Mouse (Mus musculus): ENCODE measurements around the gene Grm5. TPM values are rescaled to one million over a fixed set of nuclear protein-coding genes. Genes with fewer than 3 reads are reported as not detected.

The Grm5 gene
- total RNA-seq (2021): 100 to 1,000 TPM; 256 to 260 TPM
- long read RNA-seq, experiment 1, partial matches to known transcripts: 34 of 36 reads
- long read RNA-seq, experiment 1, other reads (novel, unspliced or antisense): 2 of 36 reads
- long read RNA-seq, experiment 2, partial matches to known transcripts: 40 of 47 reads
- long read RNA-seq, experiment 2, other reads (novel, unspliced or antisense): 7 of 47 reads

GRCm38 (mm10) chr7:87583868-87584267, at the start of gene Grm5:
TSS of gene Grm5 (plus strand) at chr7:87584168.
- Histone ChIP-seq H3K4me3 (peak within 1 kb of the TSS; percentile 81), H3K27ac (peak within 1 kb of the TSS; percentile 97)
- no peak for TF ChIP-seq CTCF (conservative IDR thresholded peaks at IDR 0.05)
- DNase-seq (ENCODE audit: low spot score in 2 of 2): no peak

DNA sequence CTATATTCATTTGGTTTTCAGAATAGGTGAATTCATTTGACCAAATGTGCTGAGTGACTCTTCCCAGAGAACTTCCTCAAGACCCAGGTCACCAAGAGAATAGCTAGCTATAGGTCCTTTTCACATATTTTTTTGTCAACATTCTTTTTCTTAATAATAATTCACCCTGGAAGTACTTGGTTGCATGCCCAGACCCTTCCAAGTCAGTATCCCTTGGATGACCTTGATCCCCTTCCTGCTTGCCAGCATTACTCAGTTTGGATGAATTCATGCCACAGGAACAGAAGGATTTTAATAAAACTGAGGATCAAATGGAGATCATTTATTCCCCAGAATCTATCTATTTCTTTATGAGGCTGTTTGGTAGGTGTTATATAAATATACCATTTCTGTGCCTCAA, 44.9 kb upstream of the Grm5 start:
- no peak for TF ChIP-seq CTCF (conservative IDR thresholded peaks at IDR 0.05)
- no peak for DNase-seq (ENCODE audit: low spot score in 2 of 2)
- Histone ChIP-seq H3K27ac (no peak overlapping the region), H3K4me3 (no peak overlapping the region)

- no peak overlapping the region for H3K27ac ChIP-seq
- H3K4me3 ChIP-seq: no peak overlapping the region
- no peak for DNase-seq (ENCODE audit: low spot score in 2 of 2)
- TF ChIP-seq CTCF (conservative IDR thresholded peaks at IDR 0.05): no peak
Measured at GRCm38 (mm10) chr7:87565300-87565699, 18.7 kb upstream of the Grm5 start.

GRCm38 (mm10) chr7:87566476-87566875, 17.5 kb upstream of the Grm5 start:
- Histone ChIP-seq H3K4me3 (no peak overlapping the region), H3K27ac (no peak overlapping the region)
- peak in 1 of 2 experiments; percentile 28 for DNase-seq (ENCODE audit: low spot score in 2 of 2)
- peak; percentile 90 for TF ChIP-seq CTCF (conservative IDR thresholded peaks at IDR 0.05)

DNA sequence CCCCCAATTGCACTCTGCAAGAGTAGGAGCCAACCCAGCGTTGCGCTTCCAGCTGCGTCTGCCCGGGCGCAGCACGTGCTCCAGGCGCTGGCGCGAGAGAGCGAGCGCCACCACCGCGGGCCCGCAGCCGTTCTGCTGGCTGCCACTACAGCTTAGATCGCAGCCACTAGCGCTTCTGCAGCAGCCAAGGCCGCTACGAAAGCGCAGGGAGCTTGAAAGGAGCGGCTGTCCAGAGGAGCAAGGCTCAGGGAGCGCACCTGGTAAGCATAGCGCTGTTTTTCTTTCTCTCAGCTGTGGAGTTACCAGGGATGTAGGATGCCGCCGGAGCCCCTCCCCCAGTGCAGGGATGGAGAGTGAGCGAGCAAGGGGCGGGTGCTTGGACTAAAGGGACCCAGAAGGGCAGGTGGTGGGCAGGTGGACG, 323 bp downstream of the Grm5 start:
- peak overlapping the region; percentile 81 for H3K4me3 ChIP-seq
- peak overlapping the region; percentile 97 for H3K27ac ChIP-seq
- DNase-seq (ENCODE audit: low spot score in 2 of 2): peak; percentile 53
- TF ChIP-seq CTCF (conservative IDR thresholded peaks at IDR 0.05): peak; percentile 32

GRCm38 (mm10) chr7:87586271-87586937, 2.4 kb downstream of the Grm5 start:
- DNase-seq (ENCODE audit: low spot score in 2 of 2): peak; percentile 58 to 80
- peak; percentile 74 for TF ChIP-seq CTCF (conservative IDR thresholded peaks at IDR 0.05)
- H3K4me3 ChIP-seq: peak overlapping the region; percentile 81
- peak overlapping the region; percentile 97 for H3K27ac ChIP-seq

- Histone ChIP-seq H3K27ac (no peak overlapping the region), H3K4me3 (peak overlapping the region; percentile 81)
- TF ChIP-seq CTCF (conservative IDR thresholded peaks at IDR 0.05): no peak
- DNase-seq (ENCODE audit: low spot score in 2 of 2): no peak
Measured at GRCm38 (mm10) chr7:87587976-87588375, 4.0 kb downstream of the Grm5 start.

GRCm38 (mm10) chr7:87626251-87626650, 42.3 kb downstream of the Grm5 start:
- peak in 1 of 2 experiments; percentile 37 for DNase-seq (ENCODE audit: low spot score in 2 of 2)
- no peak for TF ChIP-seq CTCF (conservative IDR thresholded peaks at IDR 0.05)
- peak overlapping the region; percentile 71 for H3K27ac ChIP-seq
- no peak overlapping the region for H3K4me3 ChIP-seq

DNA sequence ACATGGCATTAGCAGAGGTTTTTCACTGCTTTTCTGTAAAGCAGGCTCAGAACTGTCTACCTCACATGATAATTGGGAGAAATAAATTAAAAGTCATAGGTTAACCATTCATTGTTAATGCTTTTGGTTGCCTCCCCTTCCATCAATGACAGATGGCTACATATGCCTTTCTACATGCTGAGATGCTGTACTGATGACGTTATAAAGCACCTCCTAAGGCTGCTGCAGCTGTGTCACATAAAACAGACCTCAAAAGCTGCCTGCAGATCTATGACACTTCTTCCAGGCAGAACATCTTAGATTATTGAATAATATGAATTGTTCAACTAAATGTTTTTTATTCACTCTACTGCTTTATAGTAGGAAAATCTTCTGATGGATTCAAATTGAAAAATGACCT, 51.6 kb downstream of the Grm5 start:
- H3K4me3 ChIP-seq: no peak overlapping the region
- TF ChIP-seq CTCF (conservative IDR thresholded peaks at IDR 0.05): no peak
- DNase-seq (ENCODE audit: low spot score in 2 of 2): no peak
- H3K27ac ChIP-seq: no peak overlapping the region

GRCm38 (mm10) chr7:87650610-87651009, 66.6 kb downstream of the Grm5 start:
- Histone ChIP-seq H3K27ac (peak overlapping the region; percentile 53), H3K4me3 (no peak overlapping the region)
- DNase-seq (ENCODE audit: low spot score in 2 of 2): no peak
- no peak; the same call in 1 of the 2 replicates for TF ChIP-seq CTCF (conservative IDR thresholded peaks at IDR 0.05)

- Histone ChIP-seq H3K27ac (peak overlapping the region; percentile 73), H3K4me3 (no peak overlapping the region)
- TF ChIP-seq CTCF (conservative IDR thresholded peaks at IDR 0.05): no peak
- no peak for DNase-seq (ENCODE audit: low spot score in 2 of 2)
Measured at GRCm38 (mm10) chr7:87661794-87662193, 77.8 kb downstream of the Grm5 start.

- no peak for DNase-seq (ENCODE audit: low spot score in 2 of 2)
- no peak overlapping the region for H3K27ac ChIP-seq
- TF ChIP-seq CTCF (conservative IDR thresholded peaks at IDR 0.05): no peak
- no peak overlapping the region for H3K4me3 ChIP-seq
Measured at GRCm38 (mm10) chr7:87664041-87664440, 80.1 kb downstream of the Grm5 start.

DNA sequence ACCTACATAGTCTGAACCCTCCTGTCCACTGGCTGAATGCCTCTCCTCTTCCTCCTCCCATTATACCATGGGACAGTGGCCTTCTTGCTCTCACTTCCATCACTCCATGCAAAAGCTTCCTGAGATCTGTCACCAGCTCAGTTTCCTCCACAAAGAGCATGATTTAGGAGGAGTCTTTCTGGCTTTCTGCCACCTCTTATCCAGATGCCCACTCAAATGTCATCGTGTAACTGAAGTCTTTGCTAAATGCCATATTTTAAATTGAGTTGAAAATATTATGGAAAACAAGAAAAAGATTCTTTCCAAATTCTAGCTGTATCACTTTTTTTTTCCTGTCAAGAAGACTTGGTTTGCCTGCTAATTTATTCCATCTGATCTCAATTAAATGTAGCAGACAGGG, 132.4 kb downstream of the Grm5 start:
- peak; percentile 45 to 59 for DNase-seq (ENCODE audit: low spot score in 2 of 2)
- TF ChIP-seq CTCF (conservative IDR thresholded peaks at IDR 0.05): no peak
- Histone ChIP-seq H3K4me3 (no peak overlapping the region), H3K27ac (peak overlapping the region; percentile 49; the same call in 1 of the 2 replicates)

- H3K27ac ChIP-seq: peak overlapping the region; percentile 52; the same call in 1 of the 2 replicates
- TF ChIP-seq CTCF (conservative IDR thresholded peaks at IDR 0.05): no peak
- H3K4me3 ChIP-seq: no peak overlapping the region
- no peak for DNase-seq (ENCODE audit: low spot score in 2 of 2)
Measured at GRCm38 (mm10) chr7:87718631-87719030, 134.7 kb downstream of the Grm5 start.
